Mouse (Mus musculus): ENCODE results near the gene Mcm3ap. TPM values are rescaled to one million over a fixed set of nuclear protein-coding genes. Genes with fewer than 3 reads are reported as not detected.
A peak's percentile ranks its signal among the peaks of the same experiment; 100 is the strongest.

Mcm3ap gene
- polyA plus RNA-seq, 1 experiment = 61.8 TPM

DNA sequence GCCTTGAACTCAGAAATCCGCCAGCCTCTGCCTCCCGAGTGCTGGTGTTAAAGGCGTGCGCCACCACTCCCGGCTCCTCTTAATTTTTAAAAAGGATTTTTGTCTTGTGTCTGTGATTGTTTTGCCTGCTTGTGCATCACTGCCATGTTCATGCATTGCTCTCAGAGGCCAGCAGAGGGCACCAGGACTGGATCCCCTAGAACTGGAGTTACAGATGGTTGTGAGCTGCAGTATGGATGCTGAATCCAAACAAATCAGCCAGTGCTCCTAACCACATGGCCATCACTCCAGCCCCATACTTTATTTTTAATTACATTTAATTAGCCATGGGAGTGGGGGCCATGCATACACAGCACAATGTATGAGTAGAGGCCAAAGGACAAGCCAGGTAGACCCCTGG is 13.4 kb upstream of the Mcm3ap start:
- DNase-seq (ENCODE audit: low read depth) = peak; percentile 62
- TF ChIP-seq POLR2A (IDR thresholded peaks at IDR 0.05; ENCODE audit: borderline replicate concordance, extremely low read depth, insufficient read depth, insufficient read length, poor library complexity, severe bottlenecking) (no peak), CTCF (IDR thresholded peaks at IDR 0.05; ENCODE audit: borderline replicate concordance, extremely low read depth, insufficient read depth, insufficient read length) (peak; percentile 73)

DNA sequence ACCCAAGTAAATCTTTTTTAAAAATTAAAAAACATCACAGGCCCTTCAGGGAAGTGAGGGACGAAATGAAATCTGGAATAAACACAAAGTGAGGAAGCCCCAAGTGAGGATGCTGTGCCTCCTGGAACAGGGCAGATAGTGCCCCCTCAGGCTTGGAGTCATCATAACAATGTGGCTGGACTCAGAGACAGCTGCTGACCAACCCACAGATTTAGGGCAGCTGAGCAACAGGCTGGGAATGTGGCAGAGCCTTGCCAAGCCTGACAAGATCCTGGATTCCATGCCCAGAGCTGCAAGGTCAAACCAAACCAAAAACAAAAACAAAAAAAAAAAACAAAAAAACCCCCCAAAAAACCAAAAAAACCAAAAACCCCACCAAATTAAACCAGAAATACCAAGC is 7.5 kb upstream of the Mcm3ap start:
- TF ChIP-seq POLR2A (IDR thresholded peaks at IDR 0.05; ENCODE audit: borderline replicate concordance, extremely low read depth, insufficient read depth, insufficient read length, poor library complexity, severe bottlenecking) (no peak), CTCF (IDR thresholded peaks at IDR 0.05; ENCODE audit: borderline replicate concordance, extremely low read depth, insufficient read depth, insufficient read length) (no peak)

DNA sequence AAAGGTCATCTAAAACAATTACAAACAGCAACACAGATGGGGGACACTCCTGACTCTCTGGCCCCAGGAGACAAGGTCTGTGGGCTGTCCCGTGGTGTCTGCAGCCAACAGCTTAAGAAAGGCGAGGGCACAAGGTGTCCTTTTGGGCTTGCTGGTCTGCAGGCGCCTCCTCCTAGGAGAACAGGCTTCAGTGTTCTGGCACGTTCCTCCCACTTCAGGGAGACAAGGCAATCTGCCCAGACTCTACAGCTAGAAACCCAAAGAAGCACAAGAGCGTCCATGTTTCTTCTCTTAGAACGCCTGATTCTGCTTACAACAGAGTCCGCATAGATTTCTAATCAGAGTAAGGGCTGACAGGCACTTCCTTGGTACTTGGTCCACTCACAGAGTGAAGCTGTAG is 6.4 kb upstream of the Mcm3ap start:
- DNase-seq (ENCODE audit: low read depth) = no peak
- no peak for TF ChIP-seq CTCF (IDR thresholded peaks at IDR 0.05; ENCODE audit: borderline replicate concordance, extremely low read depth, insufficient read depth, insufficient read length)
- no peak for TF ChIP-seq POLR2A (IDR thresholded peaks at IDR 0.05; ENCODE audit: borderline replicate concordance, extremely low read depth, insufficient read depth, insufficient read length, poor library complexity, severe bottlenecking)

More for the DNA sequence above, 7.5 kb upstream of the Mcm3ap start:
- no peak for DNase-seq (ENCODE audit: low read depth)

DNA sequence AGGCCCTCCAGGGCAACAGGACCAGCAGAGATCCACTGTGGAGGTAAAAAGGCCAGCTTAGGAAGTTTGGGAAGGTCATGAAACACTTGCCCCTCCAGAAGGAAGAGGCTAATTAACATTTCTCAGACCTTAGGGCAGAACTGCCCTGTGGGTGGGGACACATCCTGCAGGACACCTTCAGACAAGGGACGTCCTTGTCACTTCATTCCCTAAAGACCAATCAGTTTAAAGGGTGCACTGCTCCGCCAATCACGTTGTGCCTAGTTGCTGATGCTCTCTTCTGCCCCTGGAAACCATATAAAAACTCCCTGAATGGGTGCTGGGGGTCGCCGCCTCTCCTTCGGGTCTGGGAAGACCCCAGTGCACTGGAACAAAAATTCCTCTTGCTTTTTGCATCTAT is 6.0 kb upstream of the Mcm3ap start:
- TF ChIP-seq POLR2A (IDR thresholded peaks at IDR 0.05; ENCODE audit: borderline replicate concordance, extremely low read depth, insufficient read depth, insufficient read length, poor library complexity, severe bottlenecking) (no peak), CTCF (IDR thresholded peaks at IDR 0.05; ENCODE audit: borderline replicate concordance, extremely low read depth, insufficient read depth, insufficient read length) (no peak)
- no peak for DNase-seq (ENCODE audit: low read depth)

DNA sequence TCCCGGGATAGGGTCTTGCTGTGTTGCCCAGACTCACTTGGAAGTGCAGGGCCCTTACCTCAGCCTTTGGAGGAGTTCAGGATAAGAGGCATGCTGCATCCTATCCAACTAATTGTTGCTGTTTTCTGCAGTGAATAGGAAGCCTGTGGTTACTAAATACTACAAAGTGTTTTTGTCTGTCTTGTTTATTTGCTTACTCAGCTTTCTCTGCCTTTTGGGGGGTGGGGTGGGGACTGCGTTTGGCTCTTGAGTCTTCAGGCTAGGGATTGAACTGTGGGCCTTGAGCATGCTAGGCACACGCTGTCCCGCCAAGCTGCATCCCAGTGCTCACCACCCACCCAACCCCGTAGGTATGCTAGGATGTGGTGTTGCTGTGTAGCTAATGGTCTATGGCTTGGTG is 5.0 kb downstream of the Mcm3ap start:
- DNase-seq (ENCODE audit: low read depth) = no peak
- TF ChIP-seq POLR2A (IDR thresholded peaks at IDR 0.05; ENCODE audit: borderline replicate concordance, extremely low read depth, insufficient read depth, insufficient read length, poor library complexity, severe bottlenecking) (no peak), CTCF (IDR thresholded peaks at IDR 0.05; ENCODE audit: borderline replicate concordance, extremely low read depth, insufficient read depth, insufficient read length) (no peak)

DNA sequence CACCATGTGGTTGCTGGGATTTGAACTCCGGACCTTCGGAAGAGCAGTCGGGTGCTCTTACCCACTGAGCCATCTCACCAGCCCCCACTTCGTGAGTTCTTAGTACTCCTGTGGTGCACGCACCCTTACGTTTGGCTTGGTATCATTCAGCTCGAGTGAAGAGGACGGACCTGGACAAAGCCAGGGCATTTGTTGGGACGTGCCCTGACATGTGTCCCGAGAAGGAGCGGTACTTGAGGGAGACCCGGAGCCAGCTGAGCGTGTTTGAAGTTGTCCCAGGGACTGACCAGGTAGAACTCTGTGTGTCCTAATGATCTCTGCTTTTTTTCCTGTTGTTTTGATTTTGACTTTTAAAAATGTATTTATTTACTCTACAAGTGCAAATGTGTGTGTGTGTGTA is 12.1 kb downstream of the Mcm3ap start:
- TF ChIP-seq CTCF (IDR thresholded peaks at IDR 0.05; ENCODE audit: borderline replicate concordance, extremely low read depth, insufficient read depth, insufficient read length) (no peak), POLR2A (IDR thresholded peaks at IDR 0.05; ENCODE audit: borderline replicate concordance, extremely low read depth, insufficient read depth, insufficient read length, poor library complexity, severe bottlenecking) (no peak)
- DNase-seq (ENCODE audit: low read depth) = no peak

DNA sequence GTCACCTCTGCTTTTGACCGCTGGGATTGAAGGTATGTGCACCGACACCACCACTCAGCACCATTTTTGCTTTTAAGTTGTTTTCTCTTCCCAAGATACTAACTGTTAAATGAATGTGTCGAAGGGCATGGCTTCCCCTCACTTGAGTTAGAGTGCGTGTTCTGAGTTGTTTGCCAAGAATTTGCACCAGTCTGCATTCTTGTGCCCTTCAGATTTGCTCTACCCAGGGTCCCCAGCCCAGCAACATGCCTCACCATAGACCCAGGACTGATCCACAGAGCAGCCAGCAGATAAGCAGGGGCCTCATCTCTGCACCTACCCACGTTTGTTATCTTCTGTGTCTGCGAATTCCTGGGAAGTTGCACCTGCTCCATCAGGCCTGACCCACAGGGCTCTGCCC is 12.8 kb downstream of the Mcm3ap start:
- DNase-seq (ENCODE audit: low read depth) = no peak
- TF ChIP-seq POLR2A (IDR thresholded peaks at IDR 0.05; ENCODE audit: borderline replicate concordance, extremely low read depth, insufficient read depth, insufficient read length, poor library complexity, severe bottlenecking) (no peak), CTCF (IDR thresholded peaks at IDR 0.05; ENCODE audit: borderline replicate concordance, extremely low read depth, insufficient read depth, insufficient read length) (no peak)

DNA sequence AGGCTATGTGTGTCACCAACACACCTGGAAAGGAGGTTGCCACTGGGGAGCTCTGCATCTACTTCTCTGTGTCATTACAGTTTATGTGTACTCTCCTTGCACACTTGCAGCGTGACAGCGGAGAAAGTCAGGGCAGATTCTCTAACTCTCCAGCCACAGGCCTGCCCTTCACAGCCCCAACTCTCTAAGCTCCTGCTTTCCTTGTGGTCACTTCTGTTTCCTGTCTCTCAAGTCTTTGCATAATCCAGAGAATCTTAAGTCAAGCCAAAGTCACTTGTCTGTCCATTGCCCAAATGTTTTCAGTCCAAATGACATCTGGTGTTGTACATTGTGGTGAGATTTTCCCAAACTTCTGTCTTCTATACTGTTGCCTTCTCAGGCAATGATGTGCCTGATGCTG is 17.6 kb downstream of the Mcm3ap start:
- no peak for DNase-seq (ENCODE audit: low read depth)

DNA sequence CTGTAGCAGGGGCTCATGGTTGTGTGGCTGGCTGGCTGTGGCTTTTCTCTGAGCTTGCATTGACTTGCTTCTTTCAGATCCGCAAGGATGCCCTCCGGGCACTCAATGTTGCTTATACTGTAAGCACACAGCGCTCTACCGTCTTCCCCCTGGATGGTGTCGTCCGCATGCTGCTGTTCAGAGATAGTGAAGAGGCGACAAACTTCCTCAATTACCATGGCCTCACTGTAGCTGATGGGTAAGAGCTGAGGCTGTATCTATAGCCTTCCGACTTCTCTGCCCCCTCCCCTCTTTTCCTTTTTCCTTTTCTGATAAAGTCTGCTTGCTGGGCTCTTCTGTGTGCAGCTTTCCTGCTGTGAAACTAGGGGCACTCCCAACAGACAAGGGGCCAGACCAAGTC is 19.5 kb downstream of the Mcm3ap start:
- no peak for DNase-seq (ENCODE audit: low read depth)
- TF ChIP-seq POLR2A (IDR thresholded peaks at IDR 0.05; ENCODE audit: borderline replicate concordance, extremely low read depth, insufficient read depth, insufficient read length, poor library complexity, severe bottlenecking) = no peak
- TF ChIP-seq CTCF (IDR thresholded peaks at IDR 0.05; ENCODE audit: borderline replicate concordance, extremely low read depth, insufficient read depth, insufficient read length) = no peak

More for the DNA sequence above, 17.6 kb downstream of the Mcm3ap start:
- no peak for TF ChIP-seq POLR2A (IDR thresholded peaks at IDR 0.05; ENCODE audit: borderline replicate concordance, extremely low read depth, insufficient read depth, insufficient read length, poor library complexity, severe bottlenecking)
- no peak for TF ChIP-seq CTCF (IDR thresholded peaks at IDR 0.05; ENCODE audit: borderline replicate concordance, extremely low read depth, insufficient read depth, insufficient read length)

DNA sequence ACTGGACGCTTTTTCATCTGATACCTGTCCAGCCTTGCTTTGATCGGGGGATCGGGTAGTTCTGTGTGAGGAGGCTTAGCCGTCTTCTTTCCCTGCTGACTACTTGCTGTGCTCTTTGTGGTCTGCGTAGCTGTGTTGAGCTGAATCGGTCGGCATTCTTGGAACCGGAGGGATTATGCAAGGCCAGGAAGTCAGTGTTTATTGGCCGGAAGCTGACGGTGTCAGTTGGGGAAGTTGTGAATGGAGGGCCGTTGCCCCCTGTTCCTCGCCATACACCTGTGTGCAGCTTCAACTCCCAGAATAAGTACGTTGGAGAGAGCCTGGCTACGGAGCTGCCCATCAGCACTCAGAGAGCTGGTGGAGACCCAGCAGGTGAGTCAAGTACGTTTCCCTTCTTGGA is 20.5 kb downstream of the Mcm3ap start:
- TF ChIP-seq POLR2A (IDR thresholded peaks at IDR 0.05; ENCODE audit: borderline replicate concordance, extremely low read depth, insufficient read depth, insufficient read length, poor library complexity, severe bottlenecking) (no peak), CTCF (IDR thresholded peaks at IDR 0.05; ENCODE audit: borderline replicate concordance, extremely low read depth, insufficient read depth, insufficient read length) (no peak)
- no peak for DNase-seq (ENCODE audit: low read depth)

DNA sequence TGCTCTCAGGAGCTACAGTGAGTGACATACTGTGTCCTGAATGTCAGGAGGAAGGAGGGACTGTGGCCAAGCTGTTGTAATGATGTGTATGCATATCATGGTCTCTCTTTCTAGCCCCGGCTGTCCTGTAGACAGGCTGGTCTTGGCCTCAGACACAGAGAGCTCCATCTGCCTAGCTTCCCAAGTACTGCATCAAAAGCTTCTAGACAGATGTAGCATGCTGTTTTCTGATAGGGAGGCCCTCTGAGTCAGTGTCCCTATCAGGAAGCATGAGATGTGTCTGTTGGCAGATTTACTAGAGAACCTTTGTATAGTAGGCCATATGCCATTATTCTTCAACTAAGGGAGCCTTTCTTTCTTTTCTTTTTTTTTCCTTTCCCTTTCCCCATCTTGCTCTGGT is 24.8 kb downstream of the Mcm3ap start:
- TF ChIP-seq POLR2A (IDR thresholded peaks at IDR 0.05; ENCODE audit: borderline replicate concordance, extremely low read depth, insufficient read depth, insufficient read length, poor library complexity, severe bottlenecking) (no peak), CTCF (IDR thresholded peaks at IDR 0.05; ENCODE audit: borderline replicate concordance, extremely low read depth, insufficient read depth, insufficient read length) (no peak)
- DNase-seq (ENCODE audit: low read depth) = no peak

DNA sequence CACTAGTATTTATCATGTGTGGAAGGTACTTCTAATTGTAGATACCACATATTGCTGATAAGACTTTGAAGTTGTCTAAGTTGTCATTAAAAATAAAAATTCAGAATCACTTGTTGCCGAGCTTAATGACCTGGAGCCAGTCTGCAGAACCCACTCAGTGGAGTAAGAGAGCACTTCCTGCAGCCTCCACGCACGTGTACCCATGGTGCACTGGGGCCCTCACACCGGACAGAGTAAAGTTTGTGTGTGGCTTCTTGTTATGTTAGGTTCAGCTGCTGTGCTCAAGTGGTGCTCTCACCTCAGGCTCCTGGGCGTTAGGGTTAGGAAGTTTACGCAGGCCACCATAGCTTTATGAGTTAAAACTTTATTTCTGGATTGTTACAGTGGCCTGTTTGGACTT is 26.8 kb downstream of the Mcm3ap start:
- no peak for DNase-seq (ENCODE audit: low read depth)
- TF ChIP-seq CTCF (IDR thresholded peaks at IDR 0.05; ENCODE audit: borderline replicate concordance, extremely low read depth, insufficient read depth, insufficient read length) (no peak), POLR2A (IDR thresholded peaks at IDR 0.05; ENCODE audit: borderline replicate concordance, extremely low read depth, insufficient read depth, insufficient read length, poor library complexity, severe bottlenecking) (no peak)

DNA sequence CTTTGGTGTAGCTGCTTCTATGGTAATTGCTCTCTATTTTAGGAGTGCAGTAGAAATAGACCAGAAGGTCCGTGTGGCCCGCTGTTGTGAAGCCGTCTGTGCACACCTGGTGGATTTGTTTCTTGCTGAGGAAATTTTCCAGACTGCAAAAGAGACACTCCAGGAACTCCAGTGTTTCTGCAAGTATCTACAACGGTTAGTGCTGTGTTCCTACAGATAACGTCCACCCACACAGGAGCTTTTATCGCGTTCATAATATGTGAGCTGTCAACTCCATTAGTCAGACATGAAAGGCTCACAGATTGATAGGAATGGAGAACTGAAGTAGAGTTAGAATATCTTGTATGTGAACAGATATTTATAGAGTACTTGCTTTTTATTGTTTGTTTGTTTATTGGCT is 27.6 kb downstream of the Mcm3ap start:
- no peak for DNase-seq (ENCODE audit: low read depth)
- TF ChIP-seq CTCF (IDR thresholded peaks at IDR 0.05; ENCODE audit: borderline replicate concordance, extremely low read depth, insufficient read depth, insufficient read length) (no peak), POLR2A (IDR thresholded peaks at IDR 0.05; ENCODE audit: borderline replicate concordance, extremely low read depth, insufficient read depth, insufficient read length, poor library complexity, severe bottlenecking) (no peak)
